Mouse (Mus musculus) liver, embryonic 11.5 days (tissue): Measurements from ENCODE around the gene Dpagt1. TPM values are rescaled to one million over a fixed set of nuclear protein-coding genes. Genes with fewer than 3 reads are reported as not detected.
"Not testable (repeated sequence)": the region's sequence is repeated elsewhere in the genome, so short reads cannot be mapped to it uniquely, and the experiment has no call there.

ENCODE experiments used
- ATAC-seq: fragments of 200-750 bp; cut with Nextera tagmentation; replicated peaks from 2 replicates; pipeline ENCODE4 v1.8.0; 2017; ENCODE audit warnings: moderate number of reproducible peaks, mild to moderate bottlenecking, moderate TSS enrichment, moderate library complexity; ENCODE audit not compliant: low FRiP score
- DNase-seq: peaks from one replicate; pipeline ENCODE4 v3.0.0-alpha.2; 2017; ENCODE audit warnings: low spot score
- H3K27ac ChIP-seq: fragments of 300-500 bp; sonication (generic); 2 replicates; pipeline ENCODE4 v1.5.1; 2014; ENCODE audit warnings: mild to moderate bottlenecking, low read depth, low read length, control low read depth
- H3K27me3 ChIP-seq: fragments of 300-500 bp; sonication (generic); replicated peaks from 2 replicates; pipeline ENCODE4 v1.6.1; 2014; ENCODE audit warnings: low read length, mixed read lengths; ENCODE audit not compliant: control insufficient read depth, insufficient read depth
- H3K36me3 ChIP-seq: fragments of 300-500 bp; sonication (generic); 2 replicates; pipeline ENCODE4 v1.6.1; 2014; ENCODE audit warnings: mild to moderate bottlenecking, low read length, moderate library complexity, mixed read lengths; ENCODE audit not compliant: control insufficient read depth, insufficient read depth
- H3K4me1 ChIP-seq: fragments of 300-500 bp; sonication (generic); replicated peaks from 2 replicates; pipeline ENCODE4 v1.6.1; 2014; ENCODE audit warnings: low read length, mixed read lengths; ENCODE audit not compliant: control insufficient read depth, insufficient read depth
- H3K4me2 ChIP-seq: fragments of 300-500 bp; sonication (generic); 2 replicates; pipeline ENCODE4 v1.6.1; 2014; ENCODE audit warnings: mild to moderate bottlenecking, control low read depth, moderate library complexity
- H3K4me3 ChIP-seq: fragments of 300-500 bp; sonication (generic); 2 replicates; pipeline ENCODE4 v1.5.1; 2014; ENCODE audit warnings: low read depth, low read length, control low read depth
- H3K9ac ChIP-seq: fragments of 300-500 bp; sonication (generic); 2 replicates; pipeline ENCODE4 v1.6.1; 2014; ENCODE audit warnings: low read depth, low read length, control low read depth
- H3K9me3 ChIP-seq: fragments of 300-500 bp; sonication (generic); 2 replicates; pipeline ENCODE4 v1.6.1; 2016; ENCODE audit warnings: low read length, inconsistent platforms, mixed read lengths; ENCODE audit not compliant: control insufficient read depth
- WGBS: fragments of 180-500 bp; shearing (Covaris S2); extraction: QIAGEN DNeasy Blood & Tissue Kit; methylation state at CpG from one replicate; pipeline ENCODE4 v1.1.7; 2014; 5-methylcytosine and 5-hydroxymethylcytosine counted together
- polyA plus RNA-seq: library from polyadenylated mRNA; unstranded; fragments of >200 nt; fragmentation: Nextera tagmentation; extraction: Ambion mirVana; gene quantifications from 2 replicates; pipeline ENCODE4 v1.2.1, GENCODE M21; 2014

Dpagt1 gene
- polyA plus RNA-seq, 1 experiment from 2014 or later, result 39.5 TPM

DNA sequence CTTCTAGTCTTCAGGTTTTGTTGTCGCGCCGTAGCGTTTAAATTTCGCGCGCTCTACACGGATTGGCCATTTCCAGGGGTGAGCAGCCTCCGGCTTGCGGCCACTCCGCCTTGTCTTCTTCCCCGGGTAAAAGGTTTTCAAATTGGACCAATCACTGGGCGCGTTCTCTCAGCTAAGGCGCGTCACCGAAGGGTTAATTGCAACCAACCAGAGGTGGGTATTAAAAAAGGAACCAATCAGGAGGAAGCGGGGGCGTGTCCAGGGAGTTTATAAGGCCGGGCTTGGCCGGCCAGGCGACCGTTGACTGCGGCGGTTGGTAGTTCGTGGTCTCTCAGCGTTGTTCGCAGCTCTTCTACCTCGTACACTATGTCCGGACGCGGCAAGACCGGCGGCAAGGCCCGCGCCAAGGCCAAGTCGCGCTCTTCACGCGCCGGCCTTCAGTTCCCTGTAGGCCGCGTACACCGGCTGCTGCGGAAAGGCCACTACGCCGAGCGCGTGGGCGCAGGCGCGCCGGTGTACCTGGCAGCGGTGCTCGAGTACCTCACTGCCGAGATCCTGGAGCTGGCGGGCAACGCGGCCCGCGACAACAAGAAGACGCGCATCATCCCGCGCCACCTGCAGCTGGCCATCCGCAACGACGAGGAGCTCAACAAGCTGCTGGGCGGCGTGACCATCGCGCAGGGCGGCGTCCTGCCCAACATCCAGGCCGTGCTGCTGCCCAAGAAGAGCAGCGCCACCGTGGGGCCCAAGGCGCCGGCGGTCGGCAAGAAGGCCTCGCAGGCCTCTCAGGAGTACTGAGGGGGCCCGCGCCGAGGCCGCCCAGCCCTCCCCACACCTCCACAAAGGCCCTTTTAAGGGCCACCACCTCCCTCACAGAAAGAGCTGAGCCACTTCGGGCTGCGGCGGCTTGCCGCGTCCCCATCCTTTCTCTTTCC is 8.8 kb downstream of the Dpagt1 start, which contains the start of gene H2afx:
TSS of gene H2afx (plus strand) at position 299 of the 935 bp plus-strand sequence.
- Histone ChIP-seq H3K4me3 (peak within 1 kb of the TSS; percentile 96), H3K4me2 (peak within 1 kb of the TSS; percentile 91), H3K36me3 (peaks cover 54% of the 10 kb centered on the region), H3K9me3 (no peaks in the 10 kb centered on the region), H3K9ac (peak within 1 kb of the TSS; percentile 99), H3K27me3 (no peaks in the 10 kb centered on the region), H3K27ac (peak within 1 kb of the TSS; percentile 100), H3K4me1 (peaks cover 8% of the 10 kb centered on the region; the same call in 1 of the 2 replicates)
- peak; percentile 89 for ATAC-seq
- under 1% methylated on average over 91 of the region's 91 CpGs for WGBS
- peak; percentile 99 for DNase-seq

DNA sequence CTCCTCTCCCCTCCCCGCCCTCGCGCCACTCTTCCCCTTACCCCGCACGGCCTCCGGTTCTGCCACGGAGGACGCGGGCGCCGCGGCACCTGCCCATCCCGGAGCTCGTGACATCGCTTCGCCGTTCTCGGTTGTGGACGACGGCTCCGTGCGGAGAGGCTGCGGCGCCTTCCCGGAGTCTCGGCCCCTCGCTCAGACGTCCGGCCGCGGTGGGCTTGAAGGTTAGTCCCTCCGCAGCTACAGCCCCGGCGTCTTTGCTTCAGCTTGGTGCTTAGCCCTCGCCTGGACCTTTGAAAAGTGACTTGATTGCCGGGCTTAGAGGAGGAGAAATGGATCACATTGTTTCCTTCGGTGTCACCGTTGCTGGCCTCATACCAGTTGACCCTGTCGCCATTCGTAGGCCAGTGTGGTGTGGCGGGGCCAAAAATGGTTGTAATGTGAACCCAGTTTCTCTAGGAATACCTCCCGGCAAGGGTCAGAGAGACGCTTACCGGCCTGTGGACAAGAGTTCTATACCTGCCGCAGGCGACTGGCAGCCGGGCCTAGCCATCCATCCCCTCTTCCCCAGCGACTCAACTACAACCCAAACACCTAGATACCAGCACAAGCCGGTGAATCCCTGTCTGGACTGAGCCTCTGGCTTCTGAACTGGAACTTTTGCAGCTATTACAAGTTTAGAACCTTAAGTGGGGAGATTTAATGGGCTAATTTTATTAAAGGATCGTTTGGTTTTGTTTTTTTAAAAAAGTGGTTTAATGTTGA is 9.7 kb downstream of the Dpagt1 start:
- peaks cover 11% of the 10 kb centered on the region; the same call in 1 of the 2 replicates for H3K4me1 ChIP-seq

DNA sequence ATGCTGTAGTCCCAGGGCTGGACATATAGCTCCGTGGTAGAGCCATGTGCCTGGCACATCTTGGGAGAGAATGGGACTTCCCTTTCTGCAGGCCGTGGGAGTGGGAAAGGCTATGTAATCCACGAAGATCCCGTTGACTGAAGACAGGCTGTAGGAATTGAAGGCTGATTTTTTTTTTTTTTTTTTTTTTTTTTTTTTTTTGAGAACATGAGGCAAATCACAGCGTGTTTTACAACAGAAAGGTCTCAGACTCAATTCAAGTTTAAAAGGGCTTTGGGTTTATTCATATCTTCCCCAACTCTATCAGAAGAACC is 10.2 kb downstream of the Dpagt1 start:
- DNase-seq, result no peak
- peak overlapping the region; percentile 91 for H3K4me2 ChIP-seq
- peak overlapping the region; percentile 96 for H3K4me3 ChIP-seq
- no peaks in the 10 kb centered on the region for H3K27me3 ChIP-seq
- peak overlapping the region; percentile 100 for H3K27ac ChIP-seq
- H3K9ac ChIP-seq, result peak overlapping the region; percentile 99
- H3K36me3 ChIP-seq, result peaks cover 56% of the 10 kb centered on the region
- peaks cover 11% of the 10 kb centered on the region; the same call in 1 of the 2 replicates for H3K4me1 ChIP-seq
- no peak for ATAC-seq
- H3K9me3 ChIP-seq, result no peaks in the 10 kb centered on the region
- WGBS, result 4% methylated on average over 5 of the region's 5 CpGs

More for the DNA sequence above, 9.7 kb downstream of the Dpagt1 start:
- DNase-seq (peak; percentile 72), ATAC-seq (peak; percentile 6)
- no peaks in the 10 kb centered on the region for H3K9me3 ChIP-seq
- H3K9ac ChIP-seq, result peak overlapping the region; percentile 99
- H3K4me3 ChIP-seq, result peak overlapping the region; percentile 96
- no peaks in the 10 kb centered on the region for H3K27me3 ChIP-seq
- peak overlapping the region; percentile 100 for H3K27ac ChIP-seq
- under 1% methylated on average over 50 of the region's 50 CpGs for WGBS
- H3K36me3 ChIP-seq, result peaks cover 58% of the 10 kb centered on the region
- peak overlapping the region; percentile 91 for H3K4me2 ChIP-seq

DNA sequence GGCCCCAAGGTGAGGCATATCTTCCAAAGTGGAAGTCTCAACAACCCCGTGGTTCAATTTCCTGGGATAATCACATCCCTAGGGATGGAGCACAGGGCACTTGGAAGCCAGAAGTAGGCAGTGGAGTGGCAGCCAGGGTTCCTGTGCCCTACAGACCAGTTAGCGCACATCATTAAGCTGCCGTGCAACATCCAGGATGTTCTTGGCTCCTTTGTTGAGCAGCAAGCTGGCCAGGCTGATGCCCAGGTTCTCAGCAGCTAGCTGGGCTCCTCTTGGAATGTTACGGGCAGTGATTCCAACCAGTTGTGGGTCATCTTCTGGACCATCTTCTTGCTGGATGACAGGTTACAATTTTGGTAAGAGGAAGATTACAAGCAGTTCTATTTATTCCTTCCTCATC is 10.7 kb downstream of the Dpagt1 start:
- peaks cover 51% of the 10 kb centered on the region for H3K36me3 ChIP-seq
- peak overlapping the region; percentile 91 for H3K4me2 ChIP-seq
- WGBS, result 39% methylated on average over 4 of the region's 4 CpGs
- not testable (repeated sequence) for DNase-seq, H3K9me3 ChIP-seq, ATAC-seq, H3K27me3 ChIP-seq
- peak overlapping the region; percentile 33; the same call in 1 of the 2 replicates for H3K27ac ChIP-seq
- peak overlapping the region; percentile 51 for H3K9ac ChIP-seq
- H3K4me3 ChIP-seq, result peak overlapping the region; percentile 96
- peaks cover 11% of the 10 kb centered on the region; the same call in 1 of the 2 replicates for H3K4me1 ChIP-seq

- H3K27ac ChIP-seq, result peak overlapping the region; percentile 33
- no peaks in the 10 kb centered on the region for H3K27me3 ChIP-seq
- H3K9ac ChIP-seq, result peak overlapping the region; percentile 51
- H3K4me3 ChIP-seq, result peak overlapping the region; percentile 96
- H3K4me1 ChIP-seq, result peaks cover 11% of the 10 kb centered on the region; the same call in 1 of the 2 replicates
- WGBS, result 63% methylated on average over 3 of the region's 3 CpGs
- H3K9me3 ChIP-seq, result no peaks in the 10 kb centered on the region
- DNase-seq (no peak), ATAC-seq (no peak)
- peaks cover 50% of the 10 kb centered on the region for H3K36me3 ChIP-seq
- peak overlapping the region; percentile 91 for H3K4me2 ChIP-seq
These were observed 11.1 kb downstream of the Dpagt1 start for GRCm38 (mm10) chr9:44336964-44337363.

- peak overlapping the region; percentile 91 for H3K4me2 ChIP-seq
- H3K36me3 ChIP-seq, result peaks cover 47% of the 10 kb centered on the region
- ATAC-seq (no peak), DNase-seq (no peak)
- H3K9me3 ChIP-seq, result no peaks in the 10 kb centered on the region
- H3K9ac ChIP-seq, result peak overlapping the region; percentile 51
- H3K27ac ChIP-seq, result peak overlapping the region; percentile 33
- WGBS, result 70% methylated on average over 9 of the region's 9 CpGs
- peak overlapping the region; percentile 96 for H3K4me3 ChIP-seq
- no peaks in the 10 kb centered on the region for H3K27me3 ChIP-seq
- peaks cover 13% of the 10 kb centered on the region for H3K4me1 ChIP-seq
These were observed 11.8 kb downstream of the Dpagt1 start for GRCm38 (mm10) chr9:44337436-44338169.

GRCm38 (mm10) chr9:44338574-44338973 is 12.8 kb downstream of the Dpagt1 start:
- Histone ChIP-seq H3K4me3 (peak overlapping the region; percentile 96), H3K4me2 (peak overlapping the region; percentile 91), H3K36me3 (peaks cover 39% of the 10 kb centered on the region), H3K4me1 (peaks cover 20% of the 10 kb centered on the region), H3K27ac (0 out of 2 replicates have a peak overlapping the region, but pooled peaks have one; percentile 21), H3K27me3 (no peaks in the 10 kb centered on the region), H3K9me3 (no peaks in the 10 kb centered on the region), H3K9ac (no peak overlapping the region; the same call in 1 of the 2 replicates)
- whole genome bisulfite sequencing, result 87% methylated on average over 5 of the region's 5 CpGs
- DNase-seq, result no peak
- no peak for ATAC-seq

DNA sequence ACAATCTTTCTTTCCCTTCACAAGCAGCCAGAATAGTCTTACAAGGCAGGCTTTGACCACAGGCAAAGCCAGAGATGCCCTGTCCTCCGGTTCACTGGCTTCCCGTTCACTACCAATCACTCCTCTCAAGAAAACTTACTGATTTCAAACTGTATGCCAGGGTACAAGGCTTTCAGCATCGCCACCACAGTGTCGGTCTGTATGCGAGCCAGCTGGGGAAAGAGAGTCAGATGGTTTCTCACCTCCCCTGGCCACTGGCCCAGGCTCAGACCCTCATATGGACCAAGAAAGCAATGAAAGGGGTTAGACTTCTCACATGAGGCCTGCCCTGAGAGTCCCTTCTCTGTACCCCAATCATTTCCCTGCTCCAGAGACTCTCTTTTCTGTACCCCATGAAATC is 15.7 kb downstream of the Dpagt1 start:
- Histone ChIP-seq H3K4me1 (peaks cover 23% of the 10 kb centered on the region), H3K27ac (peak overlapping the region; percentile 100), H3K9me3 (no peaks in the 10 kb centered on the region), H3K4me2 (peak overlapping the region; percentile 91), H3K9ac (peak overlapping the region; percentile 89), H3K36me3 (peaks cover 36% of the 10 kb centered on the region), H3K27me3 (no peaks in the 10 kb centered on the region), H3K4me3 (peak overlapping the region; percentile 96)
- DNase-seq (no peak), ATAC-seq (no peak)
- 71% methylated on average over 5 of the region's 5 CpGs for WGBS
